Mouse (Mus musculus) liver, postnatal 0 days (tissue): Measurements from ENCODE around the gene Nhp2. TPM values are rescaled to one million over a fixed set of nuclear protein-coding genes. Genes with fewer than 3 reads are reported as not detected.
"Not testable (repeated sequence)": the region's sequence is repeated elsewhere in the genome, so short reads cannot be mapped to it uniquely, and the experiment has no call there.

Experiments
- ATAC-seq: fragments of 200-750 bp; cut with Nextera tagmentation; 2 replicates; pipeline ENCODE4 v1.8.0; 2017; ENCODE audit warnings: mild to moderate bottlenecking, moderate library complexity
- DNase-seq: peaks from one replicate; pipeline ENCODE4 v3.0.0-alpha.2; 2016
- H3K27ac ChIP-seq: fragments of 300-500 bp; sonication (generic); 2 replicates; pipeline ENCODE4 v1.5.1; 2014; ENCODE audit warnings: antibody characterized with exemption, moderate library complexity, mild to moderate bottlenecking, low read depth
- H3K27me3 ChIP-seq: fragments of 300-500 bp; sonication (generic); 2 replicates; pipeline ENCODE4 v1.6.1; 2014; ENCODE audit warnings: low read length, control low read depth, mixed read lengths; ENCODE audit not compliant: insufficient read depth
- H3K36me3 ChIP-seq: fragments of 300-500 bp; sonication (generic); replicated peaks from 2 replicates; pipeline ENCODE4 v1.6.1; 2014; ENCODE audit warnings: mild to moderate bottlenecking, control low read depth, low read length, moderate library complexity, mixed read lengths; ENCODE audit not compliant: insufficient read depth
- H3K4me1 ChIP-seq: fragments of 300-500 bp; sonication (generic); 2 replicates; pipeline ENCODE4 v1.6.1; 2014; ENCODE audit warnings: antibody characterized with exemption, mild to moderate bottlenecking, control low read depth; ENCODE audit not compliant: insufficient read depth
- H3K4me2 ChIP-seq: fragments of 300-500 bp; sonication (generic); 2 replicates; pipeline ENCODE4 v1.6.1; 2014; ENCODE audit warnings: low read depth, mild to moderate bottlenecking, low read length, moderate library complexity, mixed read lengths
- H3K4me3 ChIP-seq: fragments of 300-500 bp; sonication (generic); 2 replicates; pipeline ENCODE4 v1.5.1; 2014; ENCODE audit warnings: low read depth, low read length
- H3K9ac ChIP-seq: fragments of 300-500 bp; sonication (generic); replicated peaks from 2 replicates; pipeline ENCODE4 v1.6.1; 2014; ENCODE audit warnings: mild to moderate bottlenecking, moderate library complexity
- H3K9me3 ChIP-seq: fragments of 300-500 bp; sonication (generic); 2 replicates; pipeline ENCODE4 v1.6.1; 2016; ENCODE audit warnings: mild to moderate bottlenecking, control low read depth, low read length, mixed read lengths
- CTCF ChIP-seq: sonication (generic); IDR thresholded peaks from 2 replicates; pipeline ENCODE4 v1.5.1; 2016; ENCODE audit warnings: antibody characterized with exemption, low read depth
- EP300 ChIP-seq: IDR thresholded peaks from 2 replicates; pipeline ENCODE4 v1.6.1; 2016; ENCODE audit warnings: antibody characterized with exemption, low read depth, mild to moderate bottlenecking
- WGBS: fragments of 180-500 bp; shearing (Covaris S2); extraction: QIAGEN DNeasy Blood & Tissue Kit; methylation state at CpG from one replicate; pipeline ENCODE4 v1.1.7; 2014; ENCODE audit not compliant: insufficient replicate concordance; 5-methylcytosine and 5-hydroxymethylcytosine counted together
- polyA plus RNA-seq: library from polyadenylated mRNA; unstranded; fragments of >200 nt; fragmentation: Nextera tagmentation; extraction: Ambion mirVana; gene quantifications from 2 replicates; pipeline ENCODE4 v1.2.1, GENCODE M21; 2015

The Nhp2 gene
- polyA plus RNA-seq, 1 experiment from 2014 or later: 76.2 TPM

DNA sequence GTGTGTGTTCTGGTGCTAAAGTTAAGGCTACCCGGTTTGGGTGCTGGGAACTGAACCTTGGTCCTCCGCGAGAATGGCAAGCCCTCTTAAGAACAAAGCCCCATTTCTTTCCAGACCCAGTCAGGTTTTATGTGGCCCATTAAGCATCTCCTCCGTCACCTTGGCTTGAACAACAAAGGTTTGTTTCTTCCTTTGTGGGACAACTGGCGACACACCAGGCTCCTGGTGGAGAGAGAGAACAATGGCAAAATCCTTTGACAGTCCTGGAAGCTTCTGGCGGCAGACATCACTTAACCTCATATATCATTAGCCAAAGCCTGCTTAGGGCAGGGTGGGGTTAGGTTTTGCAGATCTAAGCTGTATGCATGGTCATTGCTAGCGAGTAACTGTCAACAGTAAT, 43.1 kb downstream of the Nhp2 start:
- no peak overlapping the region for H3K27ac ChIP-seq
- H3K4me1 ChIP-seq: peaks cover 11% of the 10 kb centered on the region
- TF ChIP-seq CTCF (no peak), EP300 (no peak)
- H3K27me3 ChIP-seq: no peaks in the 10 kb centered on the region
- H3K4me2 ChIP-seq: no peak overlapping the region
- no peak overlapping the region for H3K4me3 ChIP-seq
- 74% methylated on average over 7 of the region's 7 CpGs for WGBS
- H3K36me3 ChIP-seq: no peaks in the 10 kb centered on the region
- ATAC-seq (no peak), DNase-seq (no peak)
- H3K9me3 ChIP-seq: no peaks in the 10 kb centered on the region
- H3K9ac ChIP-seq: no peak overlapping the region

DNA sequence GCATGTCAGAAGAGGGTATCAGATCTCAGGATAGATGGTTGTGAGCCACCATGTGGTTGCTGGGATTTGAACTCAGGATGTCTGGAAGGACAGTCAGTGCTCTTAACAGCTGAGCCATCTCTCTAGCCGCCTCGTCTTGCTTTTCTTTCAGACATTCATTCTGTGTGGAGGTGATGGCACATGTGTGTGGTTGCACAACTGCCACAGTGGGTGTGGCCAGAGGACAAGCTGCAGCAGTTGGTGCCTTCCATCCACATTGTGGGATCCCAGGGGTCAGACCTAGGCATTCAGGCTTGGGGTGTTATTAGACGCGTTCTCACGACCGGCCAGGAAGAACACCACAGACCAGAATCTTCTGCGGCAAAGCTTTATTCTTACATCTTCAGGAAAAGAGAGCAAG, 45.2 kb downstream of the Nhp2 start:
- not testable (repeated sequence) for ATAC-seq, H3K9ac ChIP-seq, H3K4me1 ChIP-seq, H3K9me3 ChIP-seq, H3K27me3 ChIP-seq, H3K27ac ChIP-seq, H3K4me3 ChIP-seq, H3K4me2 ChIP-seq, DNase-seq, H3K36me3 ChIP-seq
- WGBS: 84% methylated on average over 7 of the region's 7 CpGs

GRCm38 (mm10) chr11:51670846-51671245, 51.3 kb downstream of the Nhp2 start:
- WGBS: 83% methylated on average over 7 of the region's 7 CpGs
- no peak overlapping the region for H3K4me3 ChIP-seq
- H3K4me2 ChIP-seq: no peak overlapping the region
- H3K27me3 ChIP-seq: no peaks in the 10 kb centered on the region
- ATAC-seq (no peak), DNase-seq (no peak)
- no peaks in the 10 kb centered on the region for H3K4me1 ChIP-seq
- no peak overlapping the region for H3K9ac ChIP-seq
- no peak for TF ChIP-seq CTCF
- no peak for TF ChIP-seq EP300
- no peak overlapping the region for H3K27ac ChIP-seq
- H3K9me3 ChIP-seq: no peaks in the 10 kb centered on the region
- H3K36me3 ChIP-seq: no peaks in the 10 kb centered on the region

- Histone ChIP-seq H3K9ac (no peak overlapping the region), H3K4me3 (no peak overlapping the region), H3K27me3 (no peaks in the 10 kb centered on the region), H3K36me3 (no peaks in the 10 kb centered on the region), H3K4me1 (no peaks in the 10 kb centered on the region), H3K4me2 (no peak overlapping the region), H3K9me3 (no peaks in the 10 kb centered on the region), H3K27ac (no peak overlapping the region)
- DNase-seq (no peak), ATAC-seq (no peak)
- 71% methylated on average over 2 of the region's 2 CpGs for WGBS
- TF ChIP-seq EP300: no peak
- no peak for TF ChIP-seq CTCF
Measured at GRCm38 (mm10) chr11:51671376-51671775, 51.8 kb downstream of the Nhp2 start.

- no peaks in the 10 kb centered on the region for H3K36me3 ChIP-seq
- ATAC-seq (no peak), DNase-seq (no peak)
- 81% methylated on average over 9 of the region's 9 CpGs for WGBS
- H3K4me3 ChIP-seq: no peak overlapping the region
- H3K9me3 ChIP-seq: no peaks in the 10 kb centered on the region
- no peak overlapping the region for H3K9ac ChIP-seq
- no peaks in the 10 kb centered on the region for H3K4me1 ChIP-seq
- H3K4me2 ChIP-seq: no peak overlapping the region
- H3K27ac ChIP-seq: no peak overlapping the region
- no peak for TF ChIP-seq CTCF
- TF ChIP-seq EP300: no peak
- H3K27me3 ChIP-seq: no peaks in the 10 kb centered on the region
Measured at GRCm38 (mm10) chr11:51673291-51673690, 53.8 kb downstream of the Nhp2 start.

Other genes starting within 250 kb of the Nhp2 start
- gene Phykpl, start 35.0 kb upstream of the Nhp2 start, polyA plus RNA-seq: 14.5 TPM in 2 replicates
- 114 and 130 TPM in 2 replicates for gene Hnrnpab, start 12.9 kb upstream of the Nhp2 start, polyA plus RNA-seq
- 13.0 and 16.0 TPM in 2 replicates for gene Rmnd5b, start 16.2 kb downstream of the Nhp2 start, polyA plus RNA-seq
- 2.4 and 2.8 TPM in 2 replicates for gene N4bp3, start 31.1 kb downstream of the Nhp2 start, polyA plus RNA-seq
- 0.15 and 0.34 TPM in 2 replicates for gene D930048N14Rik, start 31.2 kb downstream of the Nhp2 start, polyA plus RNA-seq
- gene 0610009B22Rik, start 69.1 kb downstream of the Nhp2 start, polyA plus RNA-seq: 61.9 and 66.5 TPM in 2 replicates
- gene Sec24a, start 143.9 kb downstream of the Nhp2 start, polyA plus RNA-seq: 14.1 and 15.0 TPM in 2 replicates
- gene Sar1b, start 144.0 kb downstream of the Nhp2 start, polyA plus RNA-seq: 204 TPM in 2 replicates
- gene Jade2, start 237.9 kb downstream of the Nhp2 start, polyA plus RNA-seq: 0.86 and 1.0 TPM in 2 replicates